Mouse (Mus musculus): ENCODE measurements around the gene Ifnk. TPM values are rescaled to one million over a fixed set of nuclear protein-coding genes. Genes with fewer than 3 reads are reported as not detected.

Ifnk gene
- total RNA-seq, 2 experiments from 2014 or later = not detected

- DNase-seq (ENCODE audit: low spot score in 2 of 2) = no peak
Measured at GRCm38 (mm10) chr4:35187617-35188326, 35.9 kb downstream of the Ifnk start.

- DNase-seq (ENCODE audit: low spot score in 2 of 2) = no peak
Measured at GRCm38 (mm10) chr4:35189794-35190193, 37.9 kb downstream of the Ifnk start.

GRCm38 (mm10) chr4:35192725-35193124 lies 40.9 kb downstream of the Ifnk start:
- DNase-seq (ENCODE audit: low spot score in 2 of 2) = no peak

GRCm38 (mm10) chr4:35201700-35202099 lies 49.8 kb downstream of the Ifnk start:
- no peak for DNase-seq (ENCODE audit: low spot score in 2 of 2)

Other genes with a start within 250 kb of the Ifnk start
- 10 to 100 TPM; 32.8 to 36.2 TPM for gene Mob3b, start 5.4 kb downstream of the Ifnk start, total RNA-seq (2021)
- gene C9orf72, start 74.1 kb downstream of the Ifnk start, total RNA-seq (2021) = 10 to 100 TPM; 17.9 to 19.9 TPM

Measured in adrenal gland, postnatal 4 days (tissue).